Mouse (Mus musculus) layer of hippocampus, postnatal 25 days (tissue): ENCODE data around the gene Dynlrb1. TPM values are rescaled to one million over a fixed set of nuclear protein-coding genes. Genes with fewer than 3 reads are reported as not detected.

Source experiments
- DNase-seq, 2 experiments: peaks; one replicate each; pipeline ENCODE4 v3.0.0; 2022; ENCODE audit warnings: mixed read lengths in 2 of 2, low spot score in 1 of 2; ENCODE audit errors: extremely low spot score in 1 of 2
- total RNA-seq, 2 experiments: library from RNA; stranded (reverse); gene quantifications; 2 replicates each; pipeline ENCODE4 v1.2.3; 2021

Dynlrb1 gene
- 100 to 1,000 TPM; 321 to 331 TPM for total RNA-seq

DNA sequence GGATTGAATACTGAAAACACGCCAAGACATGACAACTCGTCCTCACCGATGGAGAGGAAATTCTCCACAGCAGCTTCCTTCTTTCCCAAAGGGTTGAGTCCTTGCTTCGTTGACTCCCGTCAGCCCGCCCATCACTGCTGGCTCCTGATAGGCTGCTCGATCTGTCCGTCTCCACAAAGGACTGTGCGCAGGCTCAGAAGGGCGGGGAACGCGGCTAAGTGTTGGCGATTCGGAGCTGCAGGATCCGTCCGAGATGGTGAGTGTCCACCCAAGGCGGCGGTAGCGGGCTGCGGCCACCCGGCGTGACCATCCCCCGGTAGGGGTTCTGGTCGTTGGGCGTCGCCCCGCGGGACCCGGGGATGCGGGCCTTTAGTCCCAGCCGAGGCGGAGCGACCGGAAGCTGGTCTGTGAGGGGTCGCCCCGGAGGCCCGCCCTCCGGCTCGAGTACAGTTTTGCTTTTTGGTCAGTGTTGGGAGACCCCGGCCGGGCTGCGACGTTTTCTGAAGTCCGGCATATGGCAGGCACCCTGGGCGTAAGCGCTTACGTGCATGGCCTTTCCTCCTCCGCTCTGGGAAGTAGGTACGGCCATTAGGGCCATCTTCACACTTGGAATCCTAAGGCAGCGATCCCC, at the start of gene Dynlrb1:
Gene Dynlrb1, plus strand, starts transcription at position 172 of the 631 bp plus-strand sequence.
- DNase-seq: peak; percentile 99 to 100

DNA sequence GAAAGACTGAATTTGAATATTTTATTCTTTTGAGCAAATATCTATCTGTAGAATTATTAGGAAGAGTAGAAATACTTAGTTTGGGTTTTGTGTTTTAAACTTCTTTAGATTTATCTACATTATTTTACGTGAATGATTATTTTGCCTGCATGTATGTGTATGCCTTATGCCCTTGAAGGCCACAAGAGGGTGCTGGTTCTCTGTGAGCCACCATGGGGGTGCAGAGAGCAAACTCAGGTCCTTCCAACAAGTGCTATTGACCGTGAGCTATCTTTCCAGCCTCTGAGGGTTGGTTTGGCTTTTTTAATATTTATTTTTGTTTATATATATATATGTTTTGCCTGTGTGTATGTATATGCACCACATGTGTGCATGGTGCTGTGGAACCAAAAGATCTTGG, 28.9 kb upstream of the Dynlrb1 start:
- no peak for DNase-seq

DNA sequence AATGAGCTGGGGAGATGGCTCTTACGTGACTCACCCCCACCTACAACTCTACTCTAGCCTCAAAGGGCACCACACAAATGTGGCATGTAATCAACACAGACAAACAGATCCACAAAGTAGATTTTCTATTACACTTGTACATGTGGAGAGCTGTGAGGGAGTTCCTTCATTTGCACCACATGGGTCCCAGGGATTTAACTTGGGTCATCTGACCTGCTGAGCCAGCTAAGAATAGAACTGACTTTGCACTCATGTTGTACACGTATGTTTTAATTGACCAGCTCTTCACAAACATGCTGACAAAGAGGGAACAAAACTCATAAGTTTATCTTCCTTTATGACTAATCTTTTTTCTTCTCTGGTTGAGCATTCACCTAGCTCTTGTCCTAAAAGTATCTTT, 13.2 kb upstream of the Dynlrb1 start:
- DNase-seq: no peak

DNA sequence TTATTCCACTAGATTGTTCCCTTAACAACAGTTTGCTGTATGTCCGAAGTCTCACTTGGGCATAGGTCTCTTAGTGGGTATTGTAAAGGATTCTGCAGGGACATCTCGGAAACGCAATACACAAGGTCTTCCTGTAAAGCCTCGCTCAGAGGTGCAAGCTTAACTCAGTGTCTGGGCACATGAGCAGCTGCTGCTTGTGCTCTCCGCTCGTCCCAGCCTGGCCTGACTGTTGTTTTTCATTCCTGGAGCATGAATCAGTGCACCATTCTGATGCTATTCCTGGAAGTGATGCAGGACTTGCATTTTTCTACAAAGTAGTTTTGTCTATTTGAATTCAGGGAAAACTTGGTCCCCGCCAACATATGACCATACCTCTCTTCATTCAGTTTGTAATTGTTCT, 11.6 kb upstream of the Dynlrb1 start:
- DNase-seq: no peak

DNA sequence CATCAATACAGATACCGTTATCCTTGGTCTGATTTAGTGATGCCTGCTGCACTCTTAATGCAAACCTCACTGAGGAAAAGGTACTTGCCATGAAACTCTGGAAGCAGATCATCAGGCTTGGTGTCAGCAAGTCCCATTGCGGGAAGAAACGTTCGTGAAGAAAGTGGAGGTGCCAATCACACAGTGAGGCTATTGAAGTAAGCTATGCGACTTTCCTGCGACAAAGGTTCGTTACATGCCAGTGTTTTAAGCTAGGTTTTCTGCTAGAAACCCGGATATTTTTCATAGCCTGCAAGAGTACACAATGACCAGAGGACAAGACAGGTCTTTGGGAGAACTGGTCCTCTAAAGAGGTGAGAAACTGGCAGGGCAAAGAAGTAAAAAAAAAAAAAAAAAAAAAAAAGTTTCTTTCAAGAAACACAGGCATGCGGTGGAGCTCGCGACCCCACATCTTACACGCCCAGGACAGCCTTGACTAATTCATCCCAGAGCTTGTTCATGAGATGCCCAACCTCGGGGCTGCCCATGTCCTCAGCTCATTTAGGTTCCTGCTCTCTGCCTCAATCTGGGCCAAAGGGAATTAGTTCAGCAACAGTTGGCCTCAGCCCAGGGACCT, 479 bp upstream of the Dynlrb1 start:
- DNase-seq: no peak

DNA sequence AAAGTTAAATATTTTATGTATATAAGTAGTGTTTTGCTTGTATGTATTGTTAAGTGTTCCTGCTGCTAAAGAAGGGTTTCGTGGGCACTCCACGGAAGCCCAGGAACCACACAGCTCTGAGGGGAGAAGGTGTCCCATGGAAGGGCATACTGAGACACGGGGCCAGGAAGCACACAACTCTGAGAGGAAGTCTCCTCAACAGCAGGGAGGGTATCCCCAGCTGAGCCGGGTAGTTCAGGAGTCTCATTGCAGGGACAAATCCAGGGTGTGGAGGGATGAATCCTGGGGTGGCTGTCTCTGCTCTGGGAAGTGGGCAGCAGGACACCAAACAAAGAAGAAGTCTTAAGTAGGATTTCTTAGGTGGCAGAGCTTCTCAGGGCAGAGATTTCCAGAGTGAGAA, 943 bp downstream of the Dynlrb1 start:
- DNase-seq: no peak

DNA sequence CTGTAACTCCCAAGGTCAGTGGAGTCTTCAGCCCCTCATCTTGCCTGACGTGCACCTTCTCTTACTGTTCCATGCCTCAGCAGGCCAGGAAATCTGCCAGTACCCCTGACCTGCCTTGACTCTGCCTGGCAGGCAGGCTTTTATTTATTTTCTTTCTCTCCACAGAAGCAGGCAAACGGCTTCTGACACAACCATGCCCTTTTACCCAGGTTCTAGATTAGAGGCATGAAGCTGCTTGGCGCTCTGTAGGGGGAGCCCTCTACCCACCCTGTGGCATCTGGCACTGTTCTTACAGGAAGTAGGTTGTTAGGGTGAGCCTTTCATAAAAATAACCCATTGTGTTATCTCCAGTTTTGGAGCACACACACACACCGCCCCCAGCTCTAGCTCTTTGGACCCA, 4.6 kb downstream of the Dynlrb1 start:
- no peak for DNase-seq

DNA sequence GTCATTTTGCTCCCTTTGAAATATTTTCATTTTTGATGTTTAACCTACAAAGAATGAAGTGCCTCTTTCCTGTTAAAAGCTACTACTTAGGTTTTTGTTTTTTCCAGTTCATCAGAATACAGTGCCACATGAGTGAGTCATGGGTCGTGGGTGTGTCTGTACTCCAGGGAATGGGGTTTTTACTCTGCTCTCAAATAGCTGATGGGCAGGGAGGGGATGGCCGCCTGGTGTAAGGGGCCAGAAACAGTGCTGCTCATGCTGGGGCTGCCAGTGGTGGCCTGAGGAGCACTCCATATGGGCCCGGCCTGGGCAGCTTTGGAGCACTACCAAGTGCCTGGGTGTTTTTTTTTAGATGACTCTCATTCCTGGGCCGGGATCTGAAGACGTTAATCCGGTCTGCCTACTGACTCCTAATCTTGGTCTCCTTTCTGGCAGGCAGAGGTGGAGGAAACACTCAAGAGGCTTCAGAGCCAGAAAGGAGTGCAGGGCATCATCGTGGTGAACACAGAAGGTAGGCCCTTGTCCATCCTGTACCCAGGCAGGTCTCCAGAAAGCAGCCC, 6.0 kb downstream of the Dynlrb1 start:
- DNase-seq: no peak

DNA sequence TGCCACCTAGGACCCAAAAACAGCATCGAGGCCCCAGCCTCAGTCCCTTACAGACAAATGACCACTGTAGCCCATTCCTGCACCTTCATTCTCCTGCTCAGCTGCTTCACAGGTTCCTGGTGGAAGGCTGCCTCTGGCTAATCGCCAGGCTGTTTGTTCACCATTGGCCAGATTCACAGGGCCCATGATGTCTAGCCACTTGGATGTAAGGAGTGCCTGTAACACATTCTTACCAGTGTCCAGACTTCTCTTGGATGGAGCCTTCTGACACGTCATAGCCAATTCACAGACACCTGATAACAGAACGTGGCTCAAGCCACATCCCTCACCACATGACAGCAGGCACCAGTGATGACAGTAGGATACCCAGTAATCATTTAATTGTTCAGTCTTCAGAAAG, 9.9 kb downstream of the Dynlrb1 start:
- DNase-seq: no peak

DNA sequence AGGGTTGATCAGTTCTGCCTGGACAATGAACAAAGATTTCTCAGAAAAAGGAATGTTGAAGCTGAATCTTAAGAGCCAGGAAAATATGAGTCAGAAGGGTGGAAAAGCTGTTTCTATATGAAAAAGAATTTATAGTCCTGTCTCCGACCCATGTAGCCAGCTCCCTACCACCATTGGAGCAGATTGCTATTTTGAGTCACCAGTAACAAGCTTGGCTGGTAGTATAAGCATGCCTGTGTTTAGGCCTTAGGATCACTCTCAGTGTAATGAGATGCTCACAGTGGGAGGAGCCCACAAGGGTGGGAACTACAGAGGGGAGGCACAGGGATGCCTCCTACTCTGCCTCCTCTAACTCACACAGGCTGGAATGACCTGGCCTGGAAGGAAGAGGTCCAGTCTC, 11.9 kb downstream of the Dynlrb1 start:
- DNase-seq: no peak

DNA sequence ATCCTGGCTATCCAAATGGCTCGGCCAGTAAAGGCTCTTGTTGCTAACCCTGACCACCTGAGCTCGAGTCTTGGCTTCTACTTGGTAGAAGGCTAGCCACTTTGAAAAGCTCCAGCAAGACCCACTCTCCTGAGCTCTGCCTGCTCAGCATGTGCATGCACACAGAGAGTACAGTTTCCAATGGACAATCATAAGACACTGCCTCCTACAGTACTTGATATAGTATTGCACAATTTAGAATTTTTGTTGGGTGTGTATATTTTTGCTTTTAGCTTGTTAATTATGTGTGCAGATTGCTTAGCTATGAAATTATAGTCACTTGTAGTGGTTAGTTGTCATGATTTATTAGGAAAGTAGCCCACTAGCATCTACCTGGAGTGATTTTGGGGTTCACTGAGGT, 12.4 kb downstream of the Dynlrb1 start:
- DNase-seq: no peak

DNA sequence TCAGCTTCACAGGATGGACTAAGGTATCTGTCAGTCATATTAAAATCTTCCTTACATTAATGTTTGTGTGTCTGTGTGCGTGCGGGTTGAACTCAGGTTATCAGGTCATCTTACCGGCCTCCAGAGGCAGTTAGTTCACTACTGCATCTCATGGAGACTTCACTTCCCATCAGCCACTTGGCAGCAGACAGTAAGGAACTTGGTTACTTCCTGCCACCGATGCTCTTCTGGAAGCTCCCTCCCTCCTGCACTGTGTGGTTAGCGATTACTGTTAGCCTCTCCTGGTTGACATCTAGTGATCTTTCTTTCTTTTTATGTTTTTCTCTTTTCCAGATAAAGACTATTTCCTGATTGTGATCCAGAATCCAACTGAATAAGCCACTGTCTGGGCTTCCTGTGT, 13.3 kb downstream of the Dynlrb1 start:
- no peak for DNase-seq

DNA sequence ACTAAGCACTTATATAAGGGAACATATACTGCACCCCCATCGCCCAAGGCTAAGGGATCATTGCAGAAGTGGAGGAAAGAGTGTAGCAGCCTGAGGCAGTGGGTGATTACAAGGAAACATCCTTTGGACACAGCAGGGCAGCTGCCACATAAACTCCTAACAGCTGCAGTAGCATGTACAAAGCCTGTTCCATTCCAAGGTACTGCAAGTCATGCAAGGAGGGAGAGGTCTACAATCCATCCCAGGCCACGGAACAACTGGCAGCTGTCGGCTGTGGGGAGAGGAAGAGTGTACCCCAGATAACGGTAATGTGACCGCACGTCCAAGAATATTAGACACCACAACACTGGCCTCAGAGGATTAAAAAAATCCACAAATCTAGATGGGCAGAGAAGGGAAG, 29.2 kb downstream of the Dynlrb1 start:
- DNase-seq: no peak

DNA sequence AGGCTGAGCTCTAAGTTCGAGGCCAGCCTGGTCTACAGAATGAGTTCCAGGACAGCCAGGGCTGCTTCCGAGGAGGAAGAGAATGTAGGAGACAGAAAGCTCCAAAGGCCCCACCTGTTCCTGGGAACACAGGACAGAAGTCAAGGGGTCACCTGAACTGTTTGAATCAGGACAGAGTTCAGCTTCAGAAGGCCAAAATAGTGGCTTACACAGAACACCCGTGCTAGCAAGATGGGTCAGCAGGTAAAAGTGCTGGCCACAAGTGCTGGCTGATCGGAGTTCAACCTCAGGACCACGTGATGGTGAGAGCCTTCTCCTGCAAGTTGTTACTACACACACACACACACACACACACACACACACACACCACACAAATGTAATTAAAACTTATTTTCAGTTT, 30.6 kb downstream of the Dynlrb1 start:
- DNase-seq: no peak

DNA sequence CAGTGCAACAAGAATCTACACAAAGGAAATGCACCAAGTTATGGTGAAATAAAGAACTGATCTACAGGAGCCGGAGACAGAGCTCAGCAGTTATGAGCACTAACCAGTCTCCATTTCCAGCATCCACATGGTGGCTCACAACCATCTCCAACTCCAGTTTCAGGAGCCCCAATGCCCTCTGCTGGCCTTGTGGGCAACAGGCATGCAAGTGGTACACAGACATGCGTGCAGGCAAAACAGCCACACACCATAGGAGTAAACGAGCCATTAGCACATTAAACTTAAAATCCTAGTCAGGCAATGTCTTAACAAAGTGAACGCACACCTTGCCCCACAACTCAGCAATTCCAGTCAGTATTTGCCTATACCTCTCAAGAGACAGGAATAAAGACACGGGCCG, 35.6 kb downstream of the Dynlrb1 start:
- no peak for DNase-seq

DNA sequence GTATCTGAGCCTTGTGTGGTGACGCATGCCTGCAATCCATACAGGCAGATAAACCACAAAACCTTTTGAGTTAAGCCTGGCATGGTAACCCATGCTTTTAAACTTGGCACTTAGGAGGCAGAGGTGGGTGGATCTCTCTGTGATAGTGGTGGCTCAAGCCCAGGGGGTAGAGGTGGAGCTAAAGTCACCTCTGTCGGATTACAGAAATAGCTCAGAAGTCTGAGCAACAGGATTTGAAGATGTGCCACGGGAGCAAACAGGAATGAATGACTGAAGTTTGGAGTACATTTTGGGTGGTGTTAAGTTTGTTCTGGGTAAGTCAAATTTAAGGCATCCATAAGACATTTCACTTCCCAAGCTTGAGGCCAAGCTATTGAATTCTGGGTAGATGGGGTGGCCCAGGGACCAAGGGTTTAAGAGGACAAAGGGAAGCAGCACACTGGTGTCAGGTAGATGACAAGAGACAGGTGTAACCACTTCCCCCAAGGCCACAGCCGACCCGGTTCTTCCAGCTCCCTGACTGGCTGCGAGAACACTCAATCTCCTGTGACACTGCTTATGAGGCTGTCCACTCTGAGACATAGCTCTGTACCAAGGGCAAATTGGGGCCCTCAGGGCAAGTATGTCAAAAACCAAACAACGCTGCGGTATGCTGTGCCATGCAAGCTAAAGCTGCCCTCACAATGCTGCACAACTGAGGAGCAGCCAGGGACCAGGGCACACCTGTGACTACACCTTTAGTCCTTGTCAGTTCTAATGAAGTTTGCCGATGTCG, 36.2 kb downstream of the Dynlrb1 start:
- no peak for DNase-seq

DNA sequence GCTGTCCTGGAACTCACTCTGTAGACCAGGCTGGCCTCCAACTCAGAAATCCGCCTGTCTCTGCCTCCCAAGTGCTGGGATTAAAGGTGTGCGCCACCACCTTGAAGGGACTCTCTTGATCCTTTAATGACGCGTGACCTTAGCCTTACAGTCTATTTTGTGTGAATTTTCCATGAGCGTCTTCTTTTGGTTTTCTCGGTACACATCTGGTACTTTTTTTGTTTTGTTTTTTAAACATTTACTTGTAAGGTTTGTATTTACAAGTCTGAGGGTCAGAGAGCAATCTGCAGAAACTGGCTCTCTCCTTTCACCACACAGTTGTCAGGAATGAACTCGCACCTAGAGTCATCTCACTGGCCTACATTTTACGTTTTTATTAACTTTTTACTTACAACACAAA, 37.3 kb downstream of the Dynlrb1 start:
- no peak for DNase-seq

DNA sequence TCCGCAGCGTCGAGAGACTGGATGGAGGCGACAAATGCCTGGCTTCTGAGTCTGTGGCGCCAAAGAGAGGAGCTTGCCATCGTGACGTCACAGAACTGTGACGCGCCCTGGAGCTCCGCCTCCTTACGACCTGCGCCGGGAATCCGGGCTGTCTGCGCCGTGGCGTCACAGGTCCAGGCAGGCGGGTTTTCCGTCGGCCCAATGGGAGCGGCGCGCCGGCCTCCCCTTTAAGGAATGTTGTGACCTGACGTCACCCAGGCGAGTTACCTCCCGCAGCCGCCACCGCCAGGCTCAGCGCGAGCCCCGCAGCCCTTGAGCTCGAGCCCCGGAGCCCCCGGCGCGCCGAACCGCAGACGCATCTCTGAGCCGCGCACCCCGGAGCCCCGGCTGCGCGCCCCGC, 39.9 kb downstream of the Dynlrb1 start, which contains the start of gene Map1lc3a:
Gene Map1lc3a, plus strand, starts transcription at position 103 of the 400 bp plus-strand sequence.
- DNase-seq: peak; percentile 97 to 98

DNA sequence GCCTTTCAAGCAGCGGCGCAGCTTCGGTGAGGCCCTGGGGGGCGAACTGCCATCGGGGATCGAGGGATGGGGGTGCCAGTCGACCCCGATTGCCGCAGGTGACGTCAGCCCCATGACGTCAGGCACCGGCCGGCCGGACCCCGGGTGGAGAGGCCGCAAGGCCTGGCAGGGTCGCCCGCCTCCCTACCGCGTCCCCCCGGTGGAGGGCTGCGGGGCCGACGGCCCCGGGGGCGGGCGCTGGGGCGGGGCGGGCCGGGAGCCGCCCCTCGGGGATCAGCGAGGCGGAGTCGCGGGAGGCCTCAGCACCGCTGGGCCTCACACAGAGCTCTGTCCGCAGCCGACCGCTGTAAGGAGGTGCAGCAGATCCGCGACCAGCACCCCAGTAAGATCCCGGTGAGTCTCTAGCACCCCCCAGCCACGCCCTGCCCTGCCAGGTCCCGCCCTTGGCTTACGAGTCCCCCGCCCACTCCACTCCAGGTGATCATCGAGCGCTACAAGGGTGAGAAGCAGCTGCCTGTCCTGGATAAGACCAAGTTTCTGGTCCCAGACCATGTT, 40.4 kb downstream of the Dynlrb1 start:
- DNase-seq: peak; percentile 27 to 56

DNA sequence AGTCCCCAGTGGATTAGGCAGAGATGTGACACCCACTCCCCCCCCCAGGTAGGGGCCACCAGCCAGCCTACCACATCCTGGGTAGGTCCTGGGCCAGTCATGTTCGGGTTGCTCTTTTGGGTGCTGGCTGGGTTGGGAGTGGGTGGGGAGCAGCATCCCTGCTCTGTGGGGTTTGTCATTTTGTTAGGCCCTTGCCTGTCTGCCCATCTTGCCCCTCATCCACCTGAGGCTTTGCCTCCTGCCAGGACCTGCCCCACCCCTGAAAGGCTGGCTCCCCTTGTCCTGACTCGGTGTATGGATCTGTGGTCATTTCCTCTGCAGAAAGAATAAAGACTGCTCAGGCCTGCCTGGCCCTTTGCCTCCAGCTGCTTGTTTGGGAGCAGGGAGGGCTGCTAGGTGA, 41.4 kb downstream of the Dynlrb1 start:
- DNase-seq: no peak

DNA sequence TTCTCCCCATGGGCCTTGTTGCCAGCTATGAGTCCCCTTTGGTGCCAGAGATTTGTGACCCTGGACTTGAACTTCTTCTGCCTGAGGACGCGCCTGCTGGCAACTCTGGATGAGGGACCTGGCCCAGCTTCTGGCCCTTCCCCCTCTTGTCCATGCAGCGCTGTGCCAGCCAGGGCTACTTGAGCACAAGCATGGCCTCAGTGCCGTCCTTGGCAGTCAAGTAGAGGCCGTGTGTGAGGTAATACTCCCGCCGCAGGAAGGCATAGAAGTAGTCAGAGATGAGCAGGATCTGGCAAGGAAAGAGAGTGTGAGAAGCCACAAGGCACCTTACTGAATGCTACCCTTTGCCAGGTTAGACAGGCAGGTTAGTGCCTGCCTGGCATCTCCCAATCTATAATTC, 42.0 kb downstream of the Dynlrb1 start:
- DNase-seq: no peak
